Mouse (Mus musculus): ENCODE results near the gene Wdr74.

Gene Wdr74

DNA sequence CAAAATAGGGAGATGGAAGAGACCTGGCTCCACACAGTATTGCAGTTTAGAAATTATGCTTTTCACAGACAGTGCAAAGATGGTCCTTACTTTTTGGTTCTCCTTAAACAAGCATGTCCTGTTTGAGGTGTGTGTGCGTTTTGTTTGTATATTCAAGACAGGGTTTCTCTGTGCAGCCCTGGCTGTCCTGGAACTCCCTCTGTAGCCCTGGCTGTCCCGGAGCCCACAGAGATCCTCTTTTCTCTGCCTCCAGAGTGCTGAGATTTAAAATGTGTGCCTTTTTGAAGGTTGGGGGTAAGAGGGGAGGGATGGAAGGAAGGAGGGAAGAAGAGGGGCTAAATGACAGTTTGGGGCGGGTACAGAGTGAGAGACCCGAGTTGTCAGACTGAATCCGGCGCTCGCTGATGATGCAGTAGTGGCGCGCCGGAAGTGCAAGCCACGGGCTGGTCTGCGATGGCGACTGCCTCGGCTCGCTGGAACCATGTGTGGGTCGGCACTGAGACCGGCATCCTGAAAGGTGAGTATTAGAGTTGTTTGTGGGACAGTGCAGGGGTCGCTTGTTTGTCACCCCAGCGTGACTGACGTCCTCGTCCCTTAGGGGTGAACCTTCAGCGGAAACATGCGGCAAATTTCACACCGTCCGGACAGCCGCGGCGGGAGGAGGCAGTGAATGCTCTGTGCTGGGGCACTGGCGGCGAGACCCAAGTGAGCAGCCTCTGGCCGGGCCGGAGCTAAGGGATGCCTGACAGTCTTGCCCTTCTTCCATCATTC is at the start of gene Wdr74:
TSS of gene Wdr74 (plus strand) at position 439 of the 771 bp plus-strand sequence.
- peak; percentile 83 to 88 for DNase-seq (ENCODE audit: low spot score in 2 of 2)

DNA sequence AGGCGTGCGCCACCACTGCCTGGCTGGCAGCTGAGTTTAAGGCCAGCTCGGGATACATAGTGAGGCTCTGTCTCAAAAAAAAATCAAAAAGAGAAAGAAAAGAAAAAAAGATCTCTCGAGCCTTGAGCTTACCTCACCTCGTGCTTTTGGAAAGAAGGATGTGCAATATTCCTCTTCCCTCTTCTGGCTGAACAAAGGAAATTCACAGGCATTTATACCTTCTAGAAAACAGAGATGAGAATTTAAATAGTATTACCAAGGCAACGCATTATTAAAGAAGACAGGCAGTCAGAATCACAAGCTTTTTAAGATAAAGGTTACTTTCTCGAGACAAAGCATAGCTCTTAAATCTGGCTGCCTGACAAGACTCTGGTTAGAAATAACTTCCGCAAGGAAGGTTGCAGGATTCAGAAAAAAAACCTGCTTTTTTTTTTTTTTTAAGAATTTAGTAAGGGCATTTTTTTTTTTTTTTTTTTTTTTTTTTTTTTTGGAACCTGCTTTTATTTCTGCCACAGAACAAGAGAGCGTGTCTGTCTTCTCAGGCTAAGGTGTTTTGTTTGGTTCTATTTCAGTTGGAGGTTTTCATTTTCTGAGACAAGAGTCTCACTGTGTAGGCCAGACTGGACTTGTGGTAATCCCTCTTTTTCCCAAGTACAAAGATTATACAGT is 43.6 kb upstream of the Wdr74 start:
- no peak for DNase-seq (ENCODE audit: low spot score in 2 of 2)

DNA sequence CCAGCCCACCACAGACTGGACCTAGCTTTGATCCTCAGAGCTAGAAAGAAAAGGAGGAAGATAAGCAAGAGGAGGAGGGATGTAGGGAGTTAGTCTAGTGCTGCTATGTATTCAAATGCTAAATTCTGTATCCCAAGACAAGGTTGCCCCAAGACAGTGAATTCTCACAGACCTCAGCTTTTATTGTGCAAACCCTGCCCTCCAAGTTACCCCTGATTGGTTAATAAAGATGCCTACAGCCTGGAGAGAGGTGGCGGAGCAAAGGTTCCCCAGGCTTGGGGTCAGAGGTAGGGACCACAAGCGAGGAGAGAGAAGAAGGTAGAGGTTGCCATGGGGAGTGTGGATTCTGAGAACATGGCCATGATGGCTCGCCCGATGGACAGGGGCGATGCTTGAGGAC is 42.9 kb upstream of the Wdr74 start:
- no peak for DNase-seq (ENCODE audit: low spot score in 2 of 2)

DNA sequence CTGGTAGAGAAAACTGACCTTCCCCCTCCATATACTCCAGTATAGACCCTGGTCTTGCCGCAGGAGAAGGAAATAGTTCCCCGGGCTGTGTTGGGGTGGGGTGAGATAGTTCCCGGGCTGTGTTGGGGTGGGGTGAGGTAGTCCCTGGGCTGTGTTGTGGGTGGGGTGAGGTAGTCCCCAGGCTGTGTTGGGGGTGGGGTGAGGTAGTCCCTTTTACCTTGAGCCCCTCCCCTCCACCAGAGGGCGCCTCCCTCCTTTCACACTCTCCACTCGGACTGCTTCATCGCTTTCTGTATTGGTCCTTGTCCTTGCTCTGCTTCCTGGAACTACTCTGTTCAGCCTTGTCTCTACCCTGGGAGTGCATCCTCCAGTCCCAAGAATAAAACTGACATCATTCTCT is 40.3 kb upstream of the Wdr74 start:
- peak in 1 of 2 experiments; percentile 66 for DNase-seq (ENCODE audit: low spot score in 2 of 2)

DNA sequence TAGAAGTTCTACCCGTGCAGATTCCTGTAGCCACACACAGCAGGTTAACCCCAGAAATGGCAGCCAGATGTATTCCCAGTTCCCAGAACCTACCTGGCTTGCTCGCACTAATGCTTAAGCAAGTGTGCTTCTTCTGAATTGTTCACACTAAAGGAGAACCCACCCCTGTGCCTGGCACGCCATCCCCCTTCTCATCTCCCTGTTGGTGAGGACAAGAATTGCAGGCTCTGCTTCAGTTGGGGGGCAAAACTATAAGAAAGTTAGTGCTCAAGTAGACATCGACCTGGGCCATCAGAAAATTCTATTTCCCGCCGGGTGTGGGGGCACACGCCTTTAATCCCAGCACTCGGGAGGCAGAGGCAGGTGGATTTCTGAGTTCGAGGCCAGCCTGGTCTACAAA is 36.0 kb upstream of the Wdr74 start:
- no peak for DNase-seq (ENCODE audit: low spot score in 2 of 2)

DNA sequence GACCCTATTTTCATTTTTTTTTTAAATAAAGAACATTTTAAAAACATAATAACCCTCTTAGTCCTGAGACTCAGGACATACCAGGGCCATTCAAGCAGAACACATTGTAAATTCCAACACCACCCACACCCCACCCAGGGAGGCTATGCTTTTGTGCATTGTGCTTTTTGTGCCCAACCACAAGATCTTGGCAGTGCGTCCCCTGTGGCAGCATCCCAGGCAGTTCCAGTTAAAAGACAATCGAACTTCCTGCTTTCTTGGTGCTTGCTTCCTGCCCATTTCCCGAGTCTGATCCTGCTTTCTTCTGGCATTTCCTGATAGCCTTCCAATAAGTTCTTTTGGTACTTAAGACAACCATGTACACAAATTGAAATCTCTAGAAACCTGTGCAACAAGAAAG is 33.2 kb upstream of the Wdr74 start:
- no peak for DNase-seq (ENCODE audit: low spot score in 2 of 2)

DNA sequence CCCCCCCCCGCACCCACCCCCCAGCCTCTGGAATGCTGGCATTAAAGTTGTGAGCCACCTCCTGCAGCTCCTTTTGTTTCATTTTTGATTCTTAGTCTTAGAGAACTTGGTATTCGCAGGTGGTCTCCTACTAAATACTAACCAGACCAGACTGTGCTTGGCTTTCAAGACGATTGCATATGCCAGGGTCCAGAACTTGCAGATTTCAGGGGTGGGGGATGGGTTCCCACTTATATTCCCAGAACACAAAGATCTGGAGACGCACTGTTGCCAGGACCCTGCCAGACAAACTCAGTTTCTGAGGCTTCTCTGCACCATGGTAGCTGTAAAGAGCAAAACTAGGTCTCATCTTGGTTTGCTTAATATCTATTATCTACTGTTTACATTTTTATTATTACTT is 32.1 kb upstream of the Wdr74 start:
- DNase-seq (ENCODE audit: low spot score in 2 of 2) = no peak

DNA sequence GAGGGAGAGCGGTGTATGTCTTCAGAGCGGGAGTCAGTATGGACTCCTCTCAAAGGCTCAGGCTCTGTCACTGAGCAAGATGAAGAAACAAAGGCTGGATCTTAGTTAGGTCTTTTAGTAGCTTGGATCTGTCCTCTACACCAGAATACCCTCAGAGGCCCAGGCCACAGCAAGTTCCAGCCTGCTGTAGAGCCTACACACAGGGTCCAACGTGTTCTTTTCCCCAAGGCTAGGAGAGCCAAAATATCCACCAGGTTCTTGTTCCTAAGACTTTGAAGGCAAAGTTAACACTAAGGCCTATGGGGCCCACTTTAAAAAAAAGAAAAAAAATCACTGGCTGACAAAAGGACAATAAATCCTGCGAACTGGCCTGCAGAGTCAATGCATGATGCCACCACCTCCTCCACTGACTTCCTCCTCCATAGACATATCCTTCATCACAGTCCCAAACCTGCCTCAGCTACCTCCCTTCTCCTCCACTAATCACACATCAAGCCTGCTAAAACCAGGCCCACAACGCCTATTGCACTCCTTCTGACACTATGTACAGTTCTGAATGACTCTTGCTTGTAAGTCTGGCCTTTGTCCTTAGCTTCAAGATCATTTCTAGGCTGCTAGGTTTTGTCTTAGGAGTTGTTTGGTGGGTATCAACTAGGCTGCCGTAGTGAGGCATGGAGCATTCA is 30.5 kb upstream of the Wdr74 start:
- DNase-seq (ENCODE audit: low spot score in 2 of 2) = no peak

DNA sequence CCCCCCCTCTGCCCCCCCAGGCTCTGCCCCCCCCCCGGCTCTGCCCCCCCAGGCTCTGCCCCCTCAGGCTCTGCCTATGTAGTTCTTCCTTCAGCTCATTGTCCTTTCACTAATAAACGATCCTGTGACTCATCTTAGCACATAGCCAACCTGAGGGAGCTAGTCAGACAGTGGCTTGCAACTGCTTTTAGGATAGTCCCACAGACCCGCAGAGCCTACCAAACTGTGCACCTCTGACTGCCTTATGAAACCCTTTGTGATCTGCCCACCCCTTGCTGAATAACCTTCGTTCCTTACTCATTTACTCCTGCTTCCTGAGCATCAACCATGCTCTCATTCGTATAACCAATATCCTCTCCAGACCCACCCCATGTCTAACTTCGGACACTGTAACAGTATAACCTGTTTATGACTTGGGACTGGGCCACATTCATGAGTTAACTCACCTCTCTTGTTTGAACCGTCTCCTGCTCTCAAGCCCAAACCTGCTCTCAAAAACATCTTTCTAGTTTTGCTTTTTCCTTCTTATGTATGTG is 29.4 kb upstream of the Wdr74 start:
- DNase-seq (ENCODE audit: low spot score in 2 of 2) = no peak

DNA sequence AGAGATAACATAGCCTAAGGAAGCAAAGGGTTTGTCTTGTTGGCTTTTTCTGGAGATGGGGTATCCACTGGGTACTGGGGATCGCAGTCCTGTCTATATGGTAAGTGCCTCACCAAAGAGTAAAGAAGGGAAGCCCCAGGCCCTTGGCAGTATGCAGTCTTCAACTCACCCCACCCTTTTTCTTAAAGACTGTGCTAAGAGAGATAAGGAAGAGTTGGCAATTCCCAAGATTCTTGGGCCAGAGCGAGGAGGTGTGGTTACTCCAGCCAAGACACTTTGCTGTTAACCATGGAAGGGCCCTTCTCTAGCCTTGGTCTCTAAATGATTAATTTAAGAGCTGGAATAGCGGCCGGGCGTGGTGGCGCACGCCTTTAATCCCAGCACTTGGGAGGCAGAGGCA is 28.7 kb upstream of the Wdr74 start:
- DNase-seq (ENCODE audit: low spot score in 2 of 2) = no peak

DNA sequence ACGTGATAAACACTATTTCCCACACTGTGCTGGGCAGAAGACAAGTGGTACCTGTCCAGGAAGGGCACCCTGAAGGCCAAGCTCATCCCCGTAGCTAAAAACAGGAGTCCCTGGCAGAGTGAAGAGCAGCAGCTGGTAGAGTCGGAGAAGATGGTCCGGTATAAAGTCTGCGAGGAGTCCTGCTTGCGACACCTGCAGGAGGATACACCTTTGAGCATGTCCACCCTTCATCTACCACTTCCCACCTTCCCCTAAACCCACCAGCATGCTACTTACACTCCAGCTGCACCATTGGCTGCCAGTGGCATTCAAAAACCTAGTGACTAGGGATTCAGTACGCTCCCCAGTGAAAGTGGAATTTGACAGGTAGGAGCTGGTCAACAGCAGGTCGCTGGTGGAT is 26.7 kb upstream of the Wdr74 start:
- no peak for DNase-seq (ENCODE audit: low spot score in 2 of 2)

DNA sequence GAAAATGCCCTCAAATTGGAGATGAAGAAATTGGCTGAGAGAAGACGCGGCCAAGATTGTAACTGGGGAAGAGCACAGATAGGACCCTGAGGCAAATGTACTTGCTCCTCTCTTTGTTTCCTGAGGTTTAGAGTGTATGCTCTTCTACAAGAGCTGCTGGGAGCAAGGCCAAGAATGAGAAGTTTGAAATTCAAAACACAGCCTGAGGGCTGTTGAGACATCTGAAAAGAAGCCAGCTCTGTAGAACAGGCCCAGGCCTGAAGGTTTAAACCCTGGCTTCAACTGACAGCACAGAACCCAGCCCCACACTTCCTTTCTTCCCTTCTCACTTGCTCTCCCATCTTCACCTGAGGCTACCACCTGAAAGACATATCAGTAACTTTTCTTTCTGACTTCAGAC is 25.6 kb upstream of the Wdr74 start:
- no peak for DNase-seq (ENCODE audit: low spot score in 2 of 2)

DNA sequence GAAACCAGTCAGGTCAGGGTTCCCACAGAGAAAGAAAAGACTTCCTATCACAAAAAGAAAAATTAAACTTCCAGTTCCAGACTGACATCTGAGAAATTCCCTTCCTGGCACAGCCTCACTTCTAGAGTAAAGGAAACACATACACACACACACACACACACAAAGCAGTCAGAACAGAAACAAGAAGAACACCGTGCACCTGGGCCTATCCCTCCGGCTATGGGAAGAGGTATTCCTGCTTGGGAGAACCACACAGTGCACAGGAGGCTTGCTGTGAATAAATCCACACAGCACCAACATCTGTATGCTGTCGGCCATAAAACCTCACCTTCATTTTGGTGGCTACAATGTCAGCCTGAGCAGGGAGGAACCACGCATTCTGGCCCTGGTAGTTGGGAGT is 24.1 kb upstream of the Wdr74 start:
- DNase-seq (ENCODE audit: low spot score in 2 of 2) = no peak

DNA sequence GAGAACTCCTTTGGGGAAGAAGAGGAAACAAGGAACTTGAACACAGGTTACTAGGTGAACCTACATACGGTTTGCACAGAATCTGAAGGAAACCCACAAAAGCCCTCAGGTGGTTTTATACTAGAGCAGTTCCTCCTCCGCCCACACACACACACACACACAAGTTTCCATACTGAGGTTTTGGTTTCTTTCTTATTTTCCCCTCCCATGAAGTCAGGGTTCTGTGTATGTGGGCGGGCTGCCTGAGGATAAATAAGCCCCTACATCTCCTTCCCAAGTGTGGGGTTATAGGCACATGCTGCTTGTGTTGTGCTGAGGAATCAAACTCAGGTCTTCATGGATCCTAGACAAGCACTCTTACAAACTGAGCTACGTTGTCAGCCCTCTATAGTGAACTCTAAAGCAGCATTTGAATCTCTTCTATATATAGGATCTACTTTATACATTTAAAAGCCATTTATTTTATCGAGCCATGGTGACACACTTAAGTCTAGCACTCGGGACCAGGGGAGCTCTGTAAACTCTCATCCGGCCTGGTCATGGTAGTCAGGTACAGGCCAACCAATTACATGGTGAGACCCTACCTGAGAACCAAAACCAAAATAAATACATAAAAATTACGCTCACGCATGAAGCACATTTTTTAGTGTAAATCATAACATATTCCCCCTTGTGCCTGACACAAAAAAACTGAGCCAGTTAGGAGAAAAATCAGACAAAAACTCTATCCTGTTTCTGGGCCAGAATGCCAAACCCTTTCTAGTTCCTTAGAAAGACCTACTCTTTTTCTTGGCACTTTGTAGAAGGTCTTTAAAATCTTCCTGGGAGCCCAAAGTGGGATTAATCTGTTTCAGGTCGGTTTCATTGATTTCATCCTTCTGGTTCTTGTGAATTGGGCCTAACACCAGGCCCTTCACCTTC is 23.4 kb upstream of the Wdr74 start:
- DNase-seq (ENCODE audit: low spot score in 2 of 2) = peak; percentile 53 to 67

DNA sequence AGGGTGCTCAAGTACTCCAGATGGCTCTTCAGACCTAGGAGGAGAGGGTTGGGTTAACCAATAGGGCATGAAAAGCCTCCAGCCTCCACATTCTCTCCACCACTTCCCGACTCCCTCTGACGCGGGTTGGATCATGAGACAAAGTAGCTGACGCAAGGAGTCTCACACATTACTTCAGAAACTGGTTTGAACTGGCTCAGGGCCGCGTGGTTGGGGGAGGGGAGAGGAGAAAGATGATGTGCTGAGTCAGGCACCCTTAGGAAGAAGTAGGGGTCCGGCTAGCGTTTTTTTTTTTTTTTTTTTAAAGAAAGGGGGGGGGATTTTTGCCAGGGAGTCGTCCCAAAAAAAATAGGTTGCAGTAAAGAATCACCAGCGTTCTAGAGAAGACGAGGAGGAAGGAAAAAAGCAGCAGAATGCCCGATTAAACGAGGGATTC is 22.7 kb upstream of the Wdr74 start:
- peak; percentile 90 for DNase-seq (ENCODE audit: low spot score in 2 of 2)

DNA sequence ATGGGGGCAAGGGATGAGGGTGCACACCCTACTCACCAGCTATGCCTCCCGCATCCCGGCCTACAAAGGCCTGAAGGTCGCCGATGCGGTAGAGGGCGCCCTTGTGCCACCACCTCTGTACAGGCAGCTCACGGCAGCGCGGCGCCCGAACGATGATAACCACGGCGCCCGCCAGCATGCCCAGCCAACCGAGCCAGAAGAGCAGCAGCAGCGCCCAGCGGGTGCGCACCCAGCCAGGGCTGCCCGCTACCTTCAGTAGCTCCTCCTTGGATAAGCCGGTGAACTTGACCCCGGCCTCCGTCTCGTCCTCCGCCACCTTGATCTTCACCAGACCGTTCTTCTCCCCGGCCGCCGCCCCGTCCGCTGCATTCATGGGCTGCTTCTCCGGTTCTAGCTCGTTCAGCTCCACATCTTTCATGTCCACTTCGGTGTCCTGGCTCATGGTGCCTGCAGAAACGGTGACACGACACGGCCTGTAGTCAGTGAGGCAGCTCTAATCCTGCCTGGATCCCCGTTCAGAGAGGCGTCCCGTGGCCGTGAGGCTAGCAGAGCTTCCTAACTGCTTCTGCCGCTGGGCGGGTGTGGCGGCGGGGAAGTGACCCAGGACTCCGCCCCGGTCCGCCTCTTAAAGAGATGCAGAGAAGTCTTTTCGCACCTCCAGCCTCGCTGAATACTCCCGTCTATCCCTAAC is 22.2 kb upstream of the Wdr74 start:
- DNase-seq (ENCODE audit: low spot score in 2 of 2) = peak; percentile 87 to 92

DNA sequence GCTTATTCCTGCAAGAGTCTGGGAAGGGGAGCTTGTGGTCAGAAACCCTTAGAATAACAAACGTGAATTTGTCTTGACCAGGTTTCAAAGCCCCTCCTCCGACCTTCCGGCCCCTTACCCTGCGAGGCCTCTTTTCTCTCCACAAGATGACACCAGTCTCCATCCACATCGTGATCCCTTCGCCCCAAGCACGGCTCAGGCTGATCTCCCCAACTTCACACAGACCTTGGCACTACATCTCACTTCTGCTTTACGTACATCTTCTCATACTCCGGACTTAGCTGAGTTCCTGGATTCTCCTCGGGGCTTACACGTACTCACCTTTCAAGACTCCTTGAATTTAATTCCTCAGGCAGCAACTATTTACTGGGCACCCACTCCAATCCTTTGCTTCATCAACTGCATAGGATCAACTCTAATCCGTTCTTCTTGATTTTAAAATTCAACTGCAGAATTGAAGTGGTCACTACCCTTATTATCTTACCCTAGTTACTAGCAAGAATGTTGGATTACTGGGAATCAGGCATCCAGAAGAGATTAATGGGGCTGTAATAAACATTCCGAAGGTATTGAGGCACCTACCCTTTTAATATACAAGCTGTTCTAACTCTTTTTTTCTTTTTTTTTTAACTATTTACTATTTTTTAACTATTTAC is 21.5 kb upstream of the Wdr74 start:
- DNase-seq (ENCODE audit: low spot score in 2 of 2) = no peak

DNA sequence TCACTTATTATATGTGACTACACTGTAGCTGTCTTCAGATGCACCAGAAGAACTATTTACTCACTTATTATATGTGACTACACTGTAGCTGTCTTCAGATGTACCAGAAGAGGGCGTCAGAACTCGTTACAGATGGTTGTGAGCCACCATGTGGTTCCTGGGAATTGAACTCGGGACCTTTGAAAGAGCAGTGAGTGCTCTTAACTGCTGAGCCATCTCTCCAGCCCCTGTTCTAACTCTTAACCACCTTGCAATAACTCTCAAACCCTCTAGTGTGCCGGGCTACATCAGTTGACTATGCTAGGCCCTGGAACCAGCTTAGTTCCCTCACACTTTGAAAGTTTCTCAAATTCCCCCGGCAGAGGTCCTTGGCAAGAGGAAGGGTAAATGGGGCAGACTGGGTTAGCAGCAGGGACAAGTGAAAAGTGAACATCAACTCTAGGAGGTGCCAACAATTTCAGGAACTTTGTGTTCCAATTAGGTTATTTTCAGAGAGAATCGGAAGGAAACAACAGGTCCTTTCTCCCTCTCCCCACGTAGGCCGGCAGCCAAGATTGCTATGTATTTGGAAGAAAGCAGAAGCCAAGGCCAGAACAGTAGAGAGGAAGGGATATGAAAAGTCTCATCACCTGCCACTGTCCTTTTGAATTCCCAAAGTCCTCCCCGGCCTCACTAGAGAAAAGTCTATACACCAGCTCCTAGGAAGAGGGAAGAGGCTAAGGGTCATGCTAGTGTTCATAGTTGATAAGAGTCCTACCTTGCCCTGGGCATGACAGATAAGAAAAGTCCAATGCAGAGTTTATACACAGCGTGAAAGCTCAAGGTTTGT is 20.8 kb upstream of the Wdr74 start:
- no peak for DNase-seq (ENCODE audit: low spot score in 2 of 2)
